Mouse (Mus musculus): ENCODE results near the gene Hes5. TPM values are rescaled to one million over a fixed set of nuclear protein-coding genes. Genes with fewer than 3 reads are reported as not detected.

The Hes5 gene
- total and polyA plus RNA-seq, 2 experiments from 2014 or later: 106 to 177 TPM

DNA sequence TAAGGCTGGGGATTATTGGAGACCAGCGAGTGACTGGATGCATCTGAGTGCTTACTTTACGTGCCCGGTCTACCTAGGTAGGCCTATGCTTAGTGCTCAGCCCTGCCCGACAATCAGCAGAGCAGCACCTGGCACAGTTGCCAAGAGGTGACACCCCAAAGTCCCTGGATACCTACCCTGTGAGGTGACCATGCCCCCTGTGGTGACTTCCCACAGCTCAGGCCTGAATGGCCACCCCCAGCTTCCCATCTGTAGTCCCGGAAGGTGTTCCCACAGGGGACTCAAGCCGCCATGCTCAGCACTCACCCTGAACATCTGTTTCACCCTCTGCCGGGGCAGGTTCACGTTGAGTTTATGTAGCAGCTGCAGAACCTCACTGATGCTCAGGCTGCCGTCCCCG is 45.6 kb downstream of the Hes5 start:
- H3K36me3 ChIP-seq (ENCODE audit: insufficient read depth, low read length): no peaks in the 10 kb centered on the region
- H3K27ac ChIP-seq: no peak overlapping the region
- no peak for TF ChIP-seq CTCF (IDR thresholded peaks at IDR 0.05; ENCODE audit: low read depth)
- peaks cover 10% of the 10 kb centered on the region for H3K4me1 ChIP-seq (ENCODE audit: insufficient read depth, low read length)
- DNase-seq (ENCODE audit: low spot score): no peak
- H3K4me3 ChIP-seq (ENCODE audit: low read length): no peak overlapping the region
- H3K4me2 ChIP-seq (ENCODE audit: low read depth, low read length): no peak overlapping the region
- 54% methylated on average over 10 of the region's 10 CpGs for WGBS
- H3K9me3 ChIP-seq (ENCODE audit: low read length): no peaks in the 10 kb centered on the region
- no peaks in the 10 kb centered on the region for H3K27me3 ChIP-seq (ENCODE audit: insufficient read depth, low read length)
- ATAC-seq: no peak
- no peak overlapping the region for H3K9ac ChIP-seq (replicated peaks; ENCODE audit: low read length)

DNA sequence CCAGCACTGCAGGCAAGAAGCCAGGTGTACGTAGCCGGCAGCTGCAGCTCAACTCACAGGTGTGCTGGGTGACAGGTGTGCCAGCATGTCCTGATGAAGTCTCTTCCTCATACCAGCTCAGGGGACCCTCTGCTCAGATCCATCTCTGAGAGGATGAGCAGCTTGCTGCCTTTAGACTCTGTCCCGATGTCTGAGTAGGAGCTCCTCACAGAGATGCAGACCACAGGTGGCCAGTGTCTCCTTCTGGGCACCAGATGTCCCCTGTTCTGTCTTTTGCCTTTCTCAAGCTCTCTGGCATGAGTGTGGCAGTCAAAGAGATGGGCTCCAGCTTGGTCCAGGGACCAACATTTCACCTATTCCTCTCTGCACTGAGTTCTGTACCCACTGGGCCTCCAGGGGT is 46.9 kb downstream of the Hes5 start:
- TF ChIP-seq CTCF (IDR thresholded peaks at IDR 0.05; ENCODE audit: low read depth): no peak

DNA sequence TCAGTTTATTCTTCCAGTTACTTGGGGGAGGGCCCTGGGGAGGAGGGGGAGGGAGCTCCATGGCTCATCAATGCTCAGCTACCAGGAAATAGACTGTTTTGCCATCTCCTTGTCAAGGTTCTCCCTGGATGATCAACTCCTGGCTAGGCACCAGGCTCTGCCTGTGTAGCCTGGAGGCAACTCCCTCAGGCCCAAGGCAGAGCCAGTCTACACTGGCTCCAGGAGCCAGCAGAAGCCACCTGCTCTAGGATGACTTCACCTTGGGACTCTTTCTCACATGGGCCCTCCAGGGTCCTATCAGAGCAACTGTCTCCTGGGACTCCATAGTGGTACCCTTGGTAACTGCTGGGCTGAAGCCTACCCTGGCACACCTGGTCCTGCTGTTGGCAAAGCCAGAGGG is 47.4 kb downstream of the Hes5 start:
- no peak overlapping the region for H3K4me2 ChIP-seq (ENCODE audit: low read depth, low read length)

More for the DNA sequence above, 46.9 kb downstream of the Hes5 start:
- Histone ChIP-seq H3K27ac (no peak overlapping the region), H3K4me3 (ENCODE audit: low read length) (no peak overlapping the region), H3K9ac (replicated peaks; ENCODE audit: low read length) (no peak overlapping the region), H3K36me3 (ENCODE audit: insufficient read depth, low read length) (no peaks in the 10 kb centered on the region), H3K9me3 (ENCODE audit: low read length) (no peaks in the 10 kb centered on the region), H3K4me1 (ENCODE audit: insufficient read depth, low read length) (peaks cover 15% of the 10 kb centered on the region), H3K4me2 (ENCODE audit: low read depth, low read length) (no peak overlapping the region), H3K27me3 (ENCODE audit: insufficient read depth, low read length) (no peaks in the 10 kb centered on the region)
- ATAC-seq: no peak
- WGBS: 83% methylated on average over 3 of the region's 3 CpGs
- DNase-seq (ENCODE audit: low spot score): no peak

DNA sequence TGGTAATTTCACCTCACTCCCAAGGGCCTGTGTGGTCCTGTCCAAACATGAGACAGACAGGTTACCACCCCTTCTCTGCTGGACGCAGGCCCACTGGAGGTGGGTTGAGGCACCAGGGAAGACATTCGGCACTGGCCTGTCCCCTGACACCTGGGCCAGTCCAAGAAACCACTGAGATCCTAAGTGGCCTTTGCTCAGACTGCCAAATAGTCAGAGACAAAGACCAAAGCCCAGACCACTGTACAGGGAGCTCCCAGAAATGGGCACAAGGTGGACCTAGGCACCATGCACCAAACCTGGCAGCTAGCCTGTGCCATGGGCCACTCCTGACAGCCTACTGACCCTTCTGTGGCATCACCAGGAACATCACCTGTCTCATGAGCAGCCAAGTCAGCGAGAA is 48.5 kb downstream of the Hes5 start:
- no peak for TF ChIP-seq CTCF (IDR thresholded peaks at IDR 0.05; ENCODE audit: low read depth)
- WGBS: 85% methylated on average over 3 of the region's 3 CpGs
- ATAC-seq (no peak), DNase-seq (ENCODE audit: low spot score) (no peak)
- H3K4me1 ChIP-seq (ENCODE audit: insufficient read depth, low read length): peaks cover 15% of the 10 kb centered on the region
- H3K27ac ChIP-seq: no peak overlapping the region
- H3K4me2 ChIP-seq (ENCODE audit: low read depth, low read length): no peak overlapping the region
- H3K9me3 ChIP-seq (ENCODE audit: low read length): no peaks in the 10 kb centered on the region
- no peak overlapping the region for H3K9ac ChIP-seq (replicated peaks; ENCODE audit: low read length)
- no peaks in the 10 kb centered on the region for H3K36me3 ChIP-seq (ENCODE audit: insufficient read depth, low read length)
- H3K27me3 ChIP-seq (ENCODE audit: insufficient read depth, low read length): no peaks in the 10 kb centered on the region
- H3K4me3 ChIP-seq (ENCODE audit: low read length): no peak overlapping the region

More for the DNA sequence above, 47.4 kb downstream of the Hes5 start:
- no peak overlapping the region for H3K9ac ChIP-seq (replicated peaks; ENCODE audit: low read length)
- no peak for ATAC-seq
- H3K27ac ChIP-seq: no peak overlapping the region
- no peak for TF ChIP-seq CTCF (IDR thresholded peaks at IDR 0.05; ENCODE audit: low read depth)
- H3K4me3 ChIP-seq (ENCODE audit: low read length): no peak overlapping the region
- peaks cover 15% of the 10 kb centered on the region for H3K4me1 ChIP-seq (ENCODE audit: insufficient read depth, low read length)
- no peaks in the 10 kb centered on the region for H3K36me3 ChIP-seq (ENCODE audit: insufficient read depth, low read length)
- no peak for DNase-seq (ENCODE audit: low spot score)
- no peaks in the 10 kb centered on the region for H3K9me3 ChIP-seq (ENCODE audit: low read length)
- no peaks in the 10 kb centered on the region for H3K27me3 ChIP-seq (ENCODE audit: insufficient read depth, low read length)

DNA sequence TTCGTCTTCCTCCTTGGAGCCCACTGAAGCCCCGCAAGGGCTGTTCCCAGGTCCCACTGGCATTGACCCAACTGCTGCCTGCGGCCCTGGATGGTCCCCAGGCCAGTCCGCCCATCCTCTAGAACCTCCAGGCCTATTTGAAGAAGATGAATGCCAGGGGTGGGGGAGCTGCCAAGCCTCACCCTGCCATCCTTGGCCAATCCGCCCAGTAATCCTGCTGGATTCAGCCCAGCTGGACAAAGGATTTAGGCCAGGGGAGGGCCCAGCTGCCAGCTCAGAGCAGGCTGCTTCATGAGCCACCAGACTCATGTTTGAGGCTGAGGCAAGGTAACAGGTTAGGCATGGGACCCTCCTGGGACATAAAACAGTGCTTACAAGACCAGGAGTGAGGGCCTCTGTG is 50.1 kb downstream of the Hes5 start:
- TF ChIP-seq CTCF (IDR thresholded peaks at IDR 0.05; ENCODE audit: low read depth): no peak
- H3K27ac ChIP-seq: peak overlapping the region; percentile 36; the same call in 1 of the 2 replicates
- peak; percentile 56 for ATAC-seq
- H3K27me3 ChIP-seq (ENCODE audit: insufficient read depth, low read length): no peaks in the 10 kb centered on the region
- no peak overlapping the region for H3K9ac ChIP-seq (replicated peaks; ENCODE audit: low read length)
- WGBS: 54% methylated on average over 5 of the region's 5 CpGs
- H3K4me1 ChIP-seq (ENCODE audit: insufficient read depth, low read length): peaks cover 15% of the 10 kb centered on the region
- no peaks in the 10 kb centered on the region for H3K36me3 ChIP-seq (ENCODE audit: insufficient read depth, low read length)
- DNase-seq (ENCODE audit: low spot score): peak; percentile 80
- no peak overlapping the region for H3K4me3 ChIP-seq (ENCODE audit: low read length)
- no peak overlapping the region for H3K4me2 ChIP-seq (ENCODE audit: low read depth, low read length)
- H3K9me3 ChIP-seq (ENCODE audit: low read length): no peaks in the 10 kb centered on the region

DNA sequence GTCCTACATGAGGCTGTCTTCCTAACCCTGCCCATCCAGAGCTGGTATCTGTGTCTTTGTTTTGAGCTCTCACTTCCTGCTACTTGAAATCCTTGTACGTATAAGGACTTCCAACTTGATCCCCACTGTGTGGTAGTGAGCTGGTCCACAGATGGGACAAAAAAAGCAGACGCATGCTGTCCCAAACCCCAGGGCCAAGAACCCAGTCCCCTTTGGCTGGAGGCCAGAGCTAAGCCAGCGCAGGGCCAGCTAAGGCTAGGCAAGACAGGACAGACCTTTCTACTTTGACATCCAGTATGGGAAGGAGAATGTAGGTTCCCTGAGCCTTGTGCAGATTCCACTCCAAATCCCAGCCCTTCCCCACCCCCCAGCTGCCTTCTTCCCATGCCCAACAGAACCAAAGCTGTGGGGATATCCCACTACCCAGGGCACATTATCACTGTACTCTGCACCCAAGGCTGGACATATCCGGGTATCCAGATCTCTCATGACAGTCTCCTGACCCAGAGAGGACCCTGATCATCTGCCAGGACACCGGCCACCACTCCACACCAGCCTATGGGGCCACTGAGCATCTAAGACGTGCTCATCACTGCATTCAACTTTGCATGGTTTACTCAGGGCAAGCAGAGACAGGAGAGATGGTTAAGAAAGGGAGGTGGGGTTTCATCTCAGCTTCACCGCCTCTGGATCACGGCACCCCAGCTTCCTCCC is 50.7 kb downstream of the Hes5 start:
- no peak for TF ChIP-seq CTCF (IDR thresholded peaks at IDR 0.05; ENCODE audit: low read depth)
- H3K4me3 ChIP-seq (ENCODE audit: low read length): no peak overlapping the region
- no peaks in the 10 kb centered on the region for H3K9me3 ChIP-seq (ENCODE audit: low read length)
- H3K4me2 ChIP-seq (ENCODE audit: low read depth, low read length): no peak overlapping the region
- peak overlapping the region; percentile 36; the same call in 1 of the 2 replicates for H3K27ac ChIP-seq
- peaks cover 15% of the 10 kb centered on the region for H3K4me1 ChIP-seq (ENCODE audit: insufficient read depth, low read length)
- WGBS: 65% methylated on average over 8 of the region's 8 CpGs
- no peak overlapping the region for H3K9ac ChIP-seq (replicated peaks; ENCODE audit: low read length)
- ATAC-seq (no peak), DNase-seq (ENCODE audit: low spot score) (no peak)
- no peaks in the 10 kb centered on the region for H3K27me3 ChIP-seq (ENCODE audit: insufficient read depth, low read length)
- H3K36me3 ChIP-seq (ENCODE audit: insufficient read depth, low read length): no peaks in the 10 kb centered on the region

Other genes with a start within 250 kb of the Hes5 start
- gene Ttc34, start 123.5 kb upstream of the Hes5 start, total RNA-seq (2014; rRNA removed): 3.0 and 3.3 TPM in 2 replicates
- 2.3 and 2.7 TPM in 2 replicates for gene Ttc34, start 123.5 kb upstream of the Hes5 start, polyA plus RNA-seq (2015; fragmentation: Nextera tagmentation; extraction: Ambion mirVana)
- 1.0 and 1.6 TPM in 2 replicates for gene Mmel1, start 91.3 kb upstream of the Hes5 start, total RNA-seq (2014; rRNA removed)
- 0.93 TPM in 2 replicates for gene Mmel1, start 91.3 kb upstream of the Hes5 start, polyA plus RNA-seq (2015; fragmentation: Nextera tagmentation; extraction: Ambion mirVana)
- gene Fam213b, start 61.8 kb upstream of the Hes5 start, total RNA-seq (2014; rRNA removed): 33.5 and 47.3 TPM in 2 replicates
- gene Fam213b, start 61.8 kb upstream of the Hes5 start, polyA plus RNA-seq (2015; fragmentation: Nextera tagmentation; extraction: Ambion mirVana): 78.2 and 83.8 TPM in 2 replicates
- 0.52 TPM in 1 of 2 replicates, not detected in the other for gene Tnfrsf14, start 32.4 kb upstream of the Hes5 start, total RNA-seq (2014; rRNA removed)
- gene Tnfrsf14, start 32.4 kb upstream of the Hes5 start, polyA plus RNA-seq (2015; fragmentation: Nextera tagmentation; extraction: Ambion mirVana): 0.16 and 0.29 TPM in 2 replicates
- gene Pank4, start 3.2 kb downstream of the Hes5 start, total RNA-seq (2014; rRNA removed): 34.5 and 40.9 TPM in 2 replicates
- 25.2 and 28.1 TPM in 2 replicates for gene Pank4, start 3.2 kb downstream of the Hes5 start, polyA plus RNA-seq (2015; fragmentation: Nextera tagmentation; extraction: Ambion mirVana)
- 45.7 and 48.8 TPM in 2 replicates for gene Plch2, start 95.9 kb downstream of the Hes5 start, total RNA-seq (2014; rRNA removed)
- 12.5 and 12.8 TPM in 2 replicates for gene Plch2, start 95.9 kb downstream of the Hes5 start, polyA plus RNA-seq (2015; fragmentation: Nextera tagmentation; extraction: Ambion mirVana)
- 12.8 and 20.2 TPM in 2 replicates for gene Pex10, start 106.1 kb downstream of the Hes5 start, total RNA-seq (2014; rRNA removed)
- 15.4 and 15.9 TPM in 2 replicates for gene Pex10, start 106.1 kb downstream of the Hes5 start, polyA plus RNA-seq (2015; fragmentation: Nextera tagmentation; extraction: Ambion mirVana)
- 85.4 and 93.5 TPM in 2 replicates for gene Rer1, start 125.5 kb downstream of the Hes5 start, total RNA-seq (2014; rRNA removed)
- gene Rer1, start 125.5 kb downstream of the Hes5 start, polyA plus RNA-seq (2015; fragmentation: Nextera tagmentation; extraction: Ambion mirVana): 129 and 136 TPM in 2 replicates
- gene Morn1, start 125.7 kb downstream of the Hes5 start, total RNA-seq (2014; rRNA removed): 0.86 and 9.0 TPM in 2 replicates
- gene Morn1, start 125.7 kb downstream of the Hes5 start, polyA plus RNA-seq (2015; fragmentation: Nextera tagmentation; extraction: Ambion mirVana): 8.9 and 10.0 TPM in 2 replicates